Mouse (Mus musculus): ENCODE measurements around the gene Dcaf8. TPM values are rescaled to one million over a fixed set of nuclear protein-coding genes. Genes with fewer than 3 reads are reported as not detected.

Dcaf8 gene
- polyA plus RNA-seq (2016; fragmentation: Nextera tagmentation; extraction: Ambion mirVana) = 130 and 133 TPM in 2 replicates

DNA sequence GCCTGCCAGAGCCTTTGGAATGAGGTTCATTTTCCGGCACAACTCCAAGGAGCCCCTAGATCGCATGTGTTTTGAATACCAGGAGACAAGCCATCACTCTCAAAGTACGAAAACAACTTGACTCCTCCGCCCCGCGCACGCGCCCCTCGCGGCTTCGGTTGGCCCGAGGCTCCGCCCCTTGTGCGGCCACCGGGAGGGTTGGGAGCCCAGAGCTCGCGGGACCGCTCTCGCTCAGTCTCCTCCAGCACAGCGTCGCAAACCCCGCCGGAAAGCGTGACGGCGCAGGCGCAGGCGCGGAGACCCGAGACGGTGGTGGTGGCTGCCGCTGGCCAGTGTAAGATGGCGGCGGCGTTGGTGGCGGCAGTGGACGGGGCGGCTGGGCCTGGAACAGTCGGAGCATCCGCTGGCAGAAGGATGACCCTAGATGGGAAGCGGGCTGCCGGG lies at the start of gene Dcaf8:
Dcaf8 (plus strand) TSS at position 250 of the 444 bp plus-strand sequence.
- Histone ChIP-seq H3K27ac (replicated peaks) (peak within 1 kb of the TSS; percentile 92), H3K4me3 (peak within 1 kb of the TSS; percentile 92), H3K4me1 (peaks cover 18% of the 10 kb centered on the region), H3K27me3 (no peaks in the 10 kb centered on the region), H3K9ac (replicated peaks) (peak within 1 kb of the TSS; percentile 96), H3K36me3 (peaks cover 23% of the 10 kb centered on the region), H3K9me3 (no peaks in the 10 kb centered on the region), H3K4me2 (replicated peaks) (peak within 1 kb of the TSS; percentile 66)
- peak; percentile 99 for ATAC-seq (ENCODE audit: low FRiP score, low read depth)
- 0% methylated on average over 42 of the region's 42 CpGs for WGBS

DNA sequence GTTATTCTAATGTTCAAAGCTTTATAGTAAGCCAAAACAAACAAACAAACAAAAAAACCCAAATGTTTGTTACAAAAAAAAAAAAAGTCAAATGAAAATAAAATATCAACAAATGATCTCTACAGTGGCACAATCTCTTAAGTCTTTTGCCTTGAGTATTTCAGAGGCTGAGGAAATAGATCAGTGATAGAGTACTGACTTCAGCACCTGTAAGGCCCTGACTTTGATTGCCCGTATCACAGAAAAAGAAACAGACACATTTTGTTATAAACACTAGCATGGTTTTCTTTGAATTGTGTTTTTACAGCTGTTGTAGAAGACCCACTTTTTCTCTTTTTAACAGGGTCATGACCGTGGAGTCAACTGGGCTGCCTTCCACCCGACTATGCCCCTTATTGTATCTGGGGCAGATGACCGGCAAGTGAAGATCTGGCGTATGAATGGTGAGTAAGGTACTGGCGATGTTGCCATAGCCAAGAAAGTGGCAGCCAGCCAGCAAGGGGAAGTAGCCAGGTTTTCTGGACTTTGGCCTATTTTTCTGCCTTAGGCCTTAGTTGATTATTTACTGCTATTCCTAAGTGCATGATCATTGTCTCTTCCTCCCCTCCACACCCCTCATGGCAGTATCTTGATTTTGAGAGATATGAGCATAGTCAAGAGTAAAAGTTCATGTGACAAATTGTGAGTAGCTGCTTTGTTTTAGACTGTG lies 48.4 kb upstream of the Dcaf8 start:
- Histone ChIP-seq H3K4me3 (no peak overlapping the region), H3K4me2 (replicated peaks) (no peak overlapping the region), H3K9me3 (no peaks in the 10 kb centered on the region), H3K4me1 (no peaks in the 10 kb centered on the region; the same call in 1 of the 2 replicates), H3K27ac (replicated peaks) (no peak overlapping the region), H3K27me3 (no peaks in the 10 kb centered on the region), H3K36me3 (peaks cover 67% of the 10 kb centered on the region), H3K9ac (replicated peaks) (no peak overlapping the region)
- no peak for ATAC-seq (ENCODE audit: low FRiP score, low read depth)
- WGBS = 92% methylated on average over 6 of the region's 6 CpGs

GRCm38 (mm10) chr1:172103619-172104018 lies 44.3 kb upstream of the Dcaf8 start:
- no peak overlapping the region for H3K4me2 ChIP-seq (replicated peaks)
- no peak overlapping the region for H3K9ac ChIP-seq (replicated peaks)
- H3K27me3 ChIP-seq = no peaks in the 10 kb centered on the region
- no peak for ATAC-seq (ENCODE audit: low FRiP score, low read depth)
- H3K36me3 ChIP-seq = peaks cover 89% of the 10 kb centered on the region
- H3K9me3 ChIP-seq = no peaks in the 10 kb centered on the region
- 92% methylated on average over 4 of the region's 4 CpGs for WGBS
- no peak overlapping the region for H3K4me3 ChIP-seq
- H3K4me1 ChIP-seq = no peaks in the 10 kb centered on the region
- H3K27ac ChIP-seq (replicated peaks) = no peak overlapping the region

GRCm38 (mm10) chr1:172105101-172105500 lies 42.8 kb upstream of the Dcaf8 start:
- no peak for ATAC-seq (ENCODE audit: low FRiP score, low read depth)
- H3K4me3 ChIP-seq = no peak overlapping the region
- H3K27ac ChIP-seq (replicated peaks) = no peak overlapping the region
- H3K36me3 ChIP-seq = peaks cover 94% of the 10 kb centered on the region
- no peaks in the 10 kb centered on the region for H3K27me3 ChIP-seq
- H3K9ac ChIP-seq (replicated peaks) = no peak overlapping the region
- H3K4me1 ChIP-seq = no peaks in the 10 kb centered on the region
- 87% methylated on average over 11 of the region's 11 CpGs for WGBS
- H3K9me3 ChIP-seq = no peaks in the 10 kb centered on the region
- H3K4me2 ChIP-seq (replicated peaks) = no peak overlapping the region

- H3K4me1 ChIP-seq = no peaks in the 10 kb centered on the region
- no peaks in the 10 kb centered on the region for H3K27me3 ChIP-seq
- WGBS = 74% methylated on average over 10 of the region's 10 CpGs
- peaks cover 98% of the 10 kb centered on the region for H3K36me3 ChIP-seq
- no peak overlapping the region for H3K27ac ChIP-seq (replicated peaks)
- no peak overlapping the region for H3K9ac ChIP-seq (replicated peaks)
- H3K4me2 ChIP-seq (replicated peaks) = no peak overlapping the region
- peak; percentile 52; the same call in 1 of the 2 replicates for ATAC-seq (ENCODE audit: low FRiP score, low read depth)
- no peaks in the 10 kb centered on the region for H3K9me3 ChIP-seq
- H3K4me3 ChIP-seq = no peak overlapping the region
These were observed 40.0 kb upstream of the Dcaf8 start for GRCm38 (mm10) chr1:172107777-172108477.

- Histone ChIP-seq H3K27me3 (no peaks in the 10 kb centered on the region), H3K9me3 (no peaks in the 10 kb centered on the region), H3K27ac (replicated peaks) (no peak overlapping the region), H3K4me2 (replicated peaks) (no peak overlapping the region), H3K36me3 (peaks cover 99% of the 10 kb centered on the region), H3K9ac (replicated peaks) (no peak overlapping the region), H3K4me1 (no peaks in the 10 kb centered on the region), H3K4me3 (no peak overlapping the region)
- ATAC-seq (ENCODE audit: low FRiP score, low read depth) = no peak
- WGBS = 93% methylated on average over 5 of the region's 5 CpGs
These were observed 30.9 kb upstream of the Dcaf8 start for GRCm38 (mm10) chr1:172116948-172117347.

DNA sequence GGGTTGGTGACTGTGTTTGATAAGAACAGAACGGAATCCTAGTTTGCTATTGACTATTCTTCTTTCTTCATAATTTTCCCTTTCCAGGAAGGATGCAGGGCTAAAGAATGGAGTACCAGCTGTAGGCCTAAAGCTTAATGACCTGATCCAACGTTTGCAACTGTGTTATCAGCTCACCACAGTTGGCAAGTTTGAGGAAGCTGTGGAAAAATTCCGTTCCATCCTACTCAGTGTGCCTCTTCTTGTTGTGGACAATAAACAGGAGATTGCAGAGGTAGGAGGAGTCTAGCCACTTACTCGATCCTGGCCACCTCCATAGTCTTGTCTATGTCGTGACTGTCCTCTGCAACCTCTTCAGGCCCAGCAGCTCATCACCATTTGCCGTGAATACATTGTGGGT lies 28.8 kb upstream of the Dcaf8 start:
- Histone ChIP-seq H3K9ac (replicated peaks) (no peak overlapping the region), H3K4me2 (replicated peaks) (no peak overlapping the region), H3K4me1 (no peaks in the 10 kb centered on the region), H3K4me3 (no peak overlapping the region), H3K27me3 (no peaks in the 10 kb centered on the region), H3K36me3 (peaks cover 97% of the 10 kb centered on the region), H3K27ac (replicated peaks) (no peak overlapping the region), H3K9me3 (no peaks in the 10 kb centered on the region)
- WGBS = 88% methylated on average over 6 of the region's 6 CpGs
- ATAC-seq (ENCODE audit: low FRiP score, low read depth) = peak; percentile 16; the same call in 1 of the 2 replicates

- no peaks in the 10 kb centered on the region for H3K4me1 ChIP-seq
- no peak overlapping the region for H3K4me2 ChIP-seq (replicated peaks)
- no peak overlapping the region for H3K4me3 ChIP-seq
- H3K27ac ChIP-seq (replicated peaks) = no peak overlapping the region
- no peaks in the 10 kb centered on the region for H3K27me3 ChIP-seq
- 54% methylated on average over 3 of the region's 3 CpGs for WGBS
- no peaks in the 10 kb centered on the region for H3K9me3 ChIP-seq
- peak; percentile 27; the same call in 1 of the 2 replicates for ATAC-seq (ENCODE audit: low FRiP score, low read depth)
- H3K36me3 ChIP-seq = peaks cover 90% of the 10 kb centered on the region
- no peak overlapping the region for H3K9ac ChIP-seq (replicated peaks)
These were observed 28.2 kb upstream of the Dcaf8 start for GRCm38 (mm10) chr1:172119720-172120119.

DNA sequence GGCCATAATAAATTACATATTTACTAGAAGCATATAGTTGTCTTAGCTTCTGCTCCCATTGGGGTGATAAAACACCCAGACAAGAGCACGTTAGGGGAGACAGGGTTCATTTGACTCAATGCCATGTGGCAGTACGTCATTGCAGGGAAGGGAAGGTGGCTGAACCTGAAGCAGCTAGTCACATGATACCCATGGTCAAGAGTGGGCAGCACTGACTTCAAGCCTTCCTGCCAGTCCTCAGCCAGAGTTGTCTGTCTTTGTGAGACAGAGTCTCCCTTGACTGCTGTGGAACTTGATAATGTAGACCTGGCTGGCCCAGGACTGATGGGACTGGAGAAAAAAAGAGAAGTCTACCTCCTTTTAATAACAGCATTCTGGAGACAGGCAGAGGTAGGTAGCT lies 25.2 kb upstream of the Dcaf8 start:
- 91% methylated on average over 2 of the region's 2 CpGs for WGBS
- peaks cover 61% of the 10 kb centered on the region for H3K36me3 ChIP-seq
- no peak overlapping the region for H3K4me2 ChIP-seq (replicated peaks)
- no peak overlapping the region for H3K27ac ChIP-seq (replicated peaks)
- H3K9me3 ChIP-seq = no peaks in the 10 kb centered on the region
- H3K9ac ChIP-seq (replicated peaks) = no peak overlapping the region
- peaks cover 10% of the 10 kb centered on the region for H3K4me1 ChIP-seq
- no peaks in the 10 kb centered on the region for H3K27me3 ChIP-seq
- H3K4me3 ChIP-seq = no peak overlapping the region
- ATAC-seq (ENCODE audit: low FRiP score, low read depth) = no peak

DNA sequence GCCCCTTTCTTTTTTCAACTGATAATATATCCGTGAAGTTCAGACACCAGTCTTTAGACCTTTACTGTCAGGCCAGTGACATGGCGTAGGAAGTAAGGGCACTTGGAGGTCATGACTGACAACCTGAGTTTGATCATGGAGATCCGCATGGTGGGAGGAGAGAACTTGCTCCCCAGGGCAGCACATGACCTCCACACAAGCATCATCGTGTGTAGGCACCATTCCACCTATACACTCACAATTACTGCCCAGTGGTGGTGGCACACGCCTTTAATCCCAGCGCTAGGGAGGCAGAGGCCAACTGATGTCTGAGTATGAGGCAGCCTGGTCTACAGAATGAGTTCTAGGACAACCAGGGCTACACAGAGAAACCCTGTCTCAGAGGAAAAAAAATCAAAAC lies 23.3 kb upstream of the Dcaf8 start:
- Histone ChIP-seq H3K9me3 (no peaks in the 10 kb centered on the region), H3K4me1 (peaks cover 12% of the 10 kb centered on the region), H3K4me2 (replicated peaks) (no peak overlapping the region), H3K27me3 (no peaks in the 10 kb centered on the region), H3K27ac (replicated peaks) (no peak overlapping the region), H3K36me3 (peaks cover 53% of the 10 kb centered on the region), H3K9ac (replicated peaks) (no peak overlapping the region), H3K4me3 (no peak overlapping the region)
- 84% methylated on average over 6 of the region's 6 CpGs for WGBS
- ATAC-seq (ENCODE audit: low FRiP score, low read depth) = no peak

- peak within 1 kb of the TSS; percentile 72 for H3K9ac ChIP-seq (replicated peaks)
- no peaks in the 10 kb centered on the region for H3K27me3 ChIP-seq
- no peaks in the 10 kb centered on the region for H3K9me3 ChIP-seq
- peak within 1 kb of the TSS; percentile 65 for H3K4me3 ChIP-seq
- WGBS = under 1% methylated on average over 42 of the region's 42 CpGs
- H3K36me3 ChIP-seq = peaks cover 52% of the 10 kb centered on the region
- no peak within 1 kb of the TSS for H3K27ac ChIP-seq (replicated peaks)
- peak within 1 kb of the TSS; percentile 64 for H3K4me2 ChIP-seq (replicated peaks)
- peak; percentile 98 for ATAC-seq (ENCODE audit: low FRiP score, low read depth)
- peaks cover 12% of the 10 kb centered on the region for H3K4me1 ChIP-seq
These were observed 21.2 kb upstream of the Dcaf8 start, which contains the start of gene Pex19 for GRCm38 (mm10) chr1:172126376-172127347. TSS of gene Pex19 (plus strand) at chr1:172126755.

Data from midbrain, embryonic 12.5 days (tissue).